Mouse (Mus musculus) small intestine, adult 2 months (tissue): ENCODE data around the gene Dnase2a.

ENCODE experiments used
- CTCF ChIP-seq: fragments of 200-500 bp; IDR thresholded peaks from 2 replicates; pipeline ENCODE4 v1.5.1; 2012; ENCODE audit warnings: low read depth, mild to moderate bottlenecking, control low read depth, inconsistent platforms, low read length, moderate library complexity, mixed read lengths; ENCODE audit not compliant: insufficient replicate concordance, insufficient read length; ENCODE audit errors: extremely low read depth
- POLR2A ChIP-seq: fragments of 200-500 bp; IDR thresholded peaks from 2 replicates; pipeline ENCODE4 v1.6.1; 2012; ENCODE audit warnings: low read depth, mild to moderate bottlenecking, control low read depth, inconsistent platforms, low read length, moderate library complexity

DNA sequence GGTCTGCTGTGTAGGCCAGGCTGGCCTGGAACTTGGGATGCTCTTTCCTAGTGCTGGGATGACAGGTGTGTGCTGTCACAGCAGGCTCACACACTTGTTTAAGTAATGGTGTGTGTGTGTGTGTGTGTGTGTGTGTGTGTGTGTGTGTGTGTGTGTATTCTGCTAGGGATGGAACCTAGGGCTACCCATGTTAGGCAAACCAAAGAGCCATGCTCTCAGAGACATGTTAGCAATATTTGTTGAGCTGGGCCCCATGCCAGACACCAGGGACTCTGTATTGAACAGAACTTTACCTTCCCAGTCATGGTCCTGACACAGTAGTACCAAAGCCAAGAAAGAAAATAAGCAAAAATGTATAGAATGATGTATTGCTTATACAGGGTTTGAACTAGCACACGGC is 19.2 kb downstream of the Dnase2a start:
- TF ChIP-seq POLR2A (no peak), CTCF (no peak)
